Mouse (Mus musculus) brain, embryonic 14.5 days (tissue): Measurements from ENCODE around the gene Kcmf1.

Source experiments
- CTCF ChIP-seq: fragments of 200-500 bp; IDR thresholded peaks from 2 replicates; pipeline ENCODE4 v1.5.1; 2012; ENCODE audit warnings: inconsistent platforms, mild to moderate bottlenecking, moderate library complexity, borderline replicate concordance; ENCODE audit not compliant: insufficient read depth, insufficient read length; ENCODE audit errors: extremely low read depth
- POLR2A ChIP-seq: fragments of 200-500 bp; IDR thresholded peaks from 2 replicates; pipeline ENCODE4 v1.6.1; 2012; ENCODE audit warnings: mild to moderate bottlenecking, inconsistent platforms, borderline replicate concordance; ENCODE audit not compliant: poor library complexity, insufficient read depth, insufficient read length, severe bottlenecking; ENCODE audit errors: extremely low read depth

DNA sequence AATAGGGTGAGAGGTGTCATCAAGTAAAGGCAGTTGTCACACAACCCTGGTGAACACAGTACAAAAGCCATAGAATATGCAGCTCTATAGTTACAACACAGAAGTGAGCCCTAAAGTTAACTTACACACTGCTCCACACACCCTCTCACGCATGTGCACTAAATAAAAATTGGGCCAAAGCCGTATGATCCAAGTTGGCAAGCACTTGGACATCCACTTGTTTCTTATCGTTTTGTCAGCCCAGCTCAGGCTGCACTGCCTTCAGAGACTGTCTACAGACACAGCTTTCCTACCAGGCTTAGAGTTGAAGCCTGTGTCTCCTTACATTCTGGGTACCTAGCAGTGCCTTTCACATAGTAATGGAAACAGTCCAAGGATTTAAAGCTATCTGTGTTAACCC, 4.8 kb downstream of the Kcmf1 start:
- TF ChIP-seq CTCF (no peak), POLR2A (no peak)
